27 mouse cellular contexts compared by ENCODE assay signal in genomic region chrX:129777404-129777962, GRCm38 (mm10).
"Had no signal": no experiment of that assay in that cellular context is flagged by ENCODE, and none has a peak within 500 bp of the region (broad histone marks: within the 10 kb centered on the region; RNA-seq: fewer than 3 reads in every experiment).

No protein-coding gene starts in this region.

- H3K4me3 ChIP-seq: gastrocnemius, adult 2 months; heart, embryonic 10.5 days; heart, embryonic 12.5 days; hindbrain, embryonic 10.5 days; hindbrain, embryonic 12.5 days; intestine, embryonic 15.5 days; limb, embryonic 13.5 days; limb, embryonic 15.5 days; liver, embryonic 13.5 days; liver, embryonic 15.5 days had no signal

- H3K4me1 ChIP-seq: heart, embryonic 10.5 days; heart, embryonic 12.5 days; hindbrain, embryonic 10.5 days; hindbrain, embryonic 12.5 days; intestine, embryonic 15.5 days; limb, embryonic 13.5 days; limb, embryonic 15.5 days; liver, embryonic 13.5 days; liver, embryonic 15.5 days had no signal

- H3K9me3 ChIP-seq: heart, embryonic 10.5 days; heart, embryonic 12.5 days; hindbrain, embryonic 10.5 days; hindbrain, embryonic 12.5 days; intestine, embryonic 15.5 days; limb, embryonic 13.5 days; limb, embryonic 15.5 days; liver, embryonic 13.5 days; liver, embryonic 15.5 days had no signal

- H3K9ac ChIP-seq: heart, embryonic 12.5 days; hindbrain, embryonic 12.5 days; hindbrain, embryonic 14.5 days; intestine, embryonic 15.5 days; limb, embryonic 13.5 days; limb, embryonic 15.5 days; liver, embryonic 13.5 days; liver, embryonic 15.5 days had no signal

- H3K4me2 ChIP-seq: heart, embryonic 12.5 days; hindbrain, embryonic 12.5 days; hindbrain, embryonic 14.5 days; intestine, embryonic 15.5 days; limb, embryonic 13.5 days; limb, embryonic 15.5 days; liver, embryonic 13.5 days; liver, embryonic 15.5 days had no signal

- H3K27me3 ChIP-seq: heart, embryonic 12.5 days; hindbrain, embryonic 12.5 days; intestine, embryonic 15.5 days; limb, embryonic 13.5 days; limb, embryonic 15.5 days; liver, embryonic 13.5 days; liver, embryonic 15.5 days had no signal

- DNase-seq: gastrocnemius, adult 2 months; gastrocnemius, postnatal 10 days; gastrocnemius, postnatal 25 days; heart, adult 18-20 months; heart, postnatal 10 days; heart, postnatal 36 days; kidney, adult 18-20 months; kidney, adult 8-10 months; kidney, postnatal 10 days; kidney, postnatal 25 days; kidney, postnatal 4 days; layer of hippocampus, adult 9-11 months; layer of hippocampus, postnatal 36 days; left cerebral cortex, postnatal 4 days; liver, embryonic 13.5 days had no signal

- H3K36me3 ChIP-seq: heart, embryonic 10.5 days; heart, embryonic 12.5 days; hindbrain, embryonic 10.5 days; hindbrain, embryonic 12.5 days; intestine, embryonic 15.5 days; limb, embryonic 13.5 days; limb, embryonic 15.5 days; liver, embryonic 13.5 days; liver, embryonic 15.5 days had no signal

- ATAC-seq: hindbrain, embryonic 16.5 days; inflammation-experienced regulatory T-cells, adult 6 months; intestine, embryonic 15.5 days; intestine, postnatal 0 days had no signal

- H3K27ac ChIP-seq: gastrocnemius, adult 2 months; heart, embryonic 10.5 days; hindbrain, embryonic 10.5 days; hindbrain, embryonic 12.5 days; hindbrain, embryonic 14.5 days; intestine, embryonic 15.5 days; limb, embryonic 13.5 days; limb, embryonic 15.5 days; liver, embryonic 13.5 days; liver, embryonic 15.5 days had no signal
